Mouse (Mus musculus) megakaryocyte, embryonic 14.5 days (primary cell): ENCODE data around the gene Usp46.

Experiments
- FLI1 ChIP-seq: IDR thresholded peaks from 2 replicates; pipeline ENCODE4 v1.6.1; 2012; ENCODE audit warnings: low read length, inconsistent platforms, mixed read lengths
- GATA1 ChIP-seq: IDR thresholded peaks from 3 replicates; pipeline ENCODE4 v1.6.1; 2012; ENCODE audit warnings: mixed read lengths, low read length, inconsistent platforms, borderline replicate concordance

DNA sequence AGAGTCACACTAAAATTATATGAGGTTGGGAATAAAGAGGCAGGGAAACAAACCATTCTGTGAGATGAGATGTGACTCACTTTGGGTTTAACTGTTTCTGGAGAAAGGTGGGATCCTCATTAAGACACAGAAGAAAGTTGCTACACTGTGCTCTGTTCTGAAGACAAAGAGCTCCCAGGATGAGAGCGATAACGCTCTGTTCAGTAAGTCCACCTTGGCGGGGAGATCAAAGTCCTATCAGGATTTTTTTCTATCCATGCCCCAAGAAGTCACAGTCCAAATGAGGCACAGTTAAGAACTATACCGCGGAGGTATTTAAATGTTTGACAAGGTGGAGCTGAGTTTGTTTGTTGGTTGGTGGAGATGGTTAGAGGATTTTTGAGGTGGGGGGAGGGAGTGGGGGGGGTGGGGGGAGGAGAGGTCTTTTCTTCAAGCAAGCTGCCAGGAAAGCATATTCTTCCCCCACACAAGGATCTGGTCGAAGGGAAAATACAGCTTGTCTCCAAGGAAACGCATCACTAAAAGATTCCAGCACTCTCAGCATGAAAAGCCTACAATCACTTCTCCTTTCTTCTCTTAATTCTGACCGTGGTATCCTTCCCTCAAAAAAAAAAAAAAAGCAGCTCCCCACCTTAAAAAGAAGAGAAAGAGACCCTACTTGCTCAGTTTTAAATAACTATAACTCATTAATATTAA is 49.2 kb downstream of the Usp46 start:
- TF ChIP-seq GATA1 (no peak), FLI1 (no peak)
